Comparison of ENCODE assay signal across 18 mouse cellular contexts in genomic region chr8:64582887-64583286, GRCm38 (mm10).
DNase-seq lines count a peak whose midpoint lies in the region; ATAC-seq and TF ChIP-seq lines count a peak whose summit lies in the region.
"Had no signal": no experiment of that assay in that cellular context is flagged by ENCODE, and none has a peak within 500 bp of the region (broad histone marks: within the 10 kb centered on the region; RNA-seq: fewer than 3 reads in every experiment).

No protein-coding gene starts in this region.

- TF ChIP-seq CTCF in forebrain, postnatal 0 days (IDR thresholded peaks at IDR 0.05; ENCODE audit: low read depth), result no peak
- no peak for TF ChIP-seq CTCF in kidney, postnatal 0 days (IDR thresholded peaks at IDR 0.05; ENCODE audit: low read depth)

- H3K4me3 ChIP-seq in forebrain, embryonic 13.5 days, result no peak overlapping the region
- H3K4me3 ChIP-seq in forebrain, postnatal 0 days (ENCODE audit: low read depth, low read length), result no peak overlapping the region
- no peak overlapping the region for H3K4me3 ChIP-seq in kidney, postnatal 0 days (replicated peaks; ENCODE audit: low read depth, low read length)
- H3K4me3 ChIP-seq: embryonic facial prominence, embryonic 12.5 days; heart, adult 2 months; hindbrain, embryonic 15.5 days had no signal

- H3K27me3 ChIP-seq in forebrain, embryonic 13.5 days, result no peaks in the 10 kb centered on the region
- H3K27me3 ChIP-seq in forebrain, postnatal 0 days (ENCODE audit: insufficient read depth, low read length), result no peaks in the 10 kb centered on the region
- no peaks in the 10 kb centered on the region for H3K27me3 ChIP-seq in kidney, postnatal 0 days (ENCODE audit: insufficient read depth, low read length)
- H3K27me3 ChIP-seq: embryonic facial prominence, embryonic 12.5 days; hindbrain, embryonic 15.5 days had no signal

- H3K9me3 ChIP-seq in forebrain, embryonic 13.5 days (replicated peaks), result no peaks in the 10 kb centered on the region
- H3K9me3 ChIP-seq in forebrain, postnatal 0 days (ENCODE audit: low read length), result no peaks in the 10 kb centered on the region
- H3K9me3 ChIP-seq in kidney, postnatal 0 days (replicated peaks; ENCODE audit: low read length), result no peaks in the 10 kb centered on the region
- H3K9me3 ChIP-seq: embryonic facial prominence, embryonic 12.5 days; hindbrain, embryonic 15.5 days had no signal

- no peak overlapping the region for H3K27ac ChIP-seq in forebrain, embryonic 13.5 days
- H3K27ac ChIP-seq in forebrain, postnatal 0 days (ENCODE audit: low read depth, low read length), result no peak overlapping the region
- H3K27ac ChIP-seq in kidney, postnatal 0 days, result no peak overlapping the region
- H3K27ac ChIP-seq: embryonic facial prominence, embryonic 12.5 days; heart, adult 2 months; hindbrain, embryonic 15.5 days had no signal

- peak; percentile 30; the same call in 1 of the 2 replicates for ATAC-seq in forebrain, embryonic 13.5 days
- no peak; the same call in 1 of the 2 replicates for ATAC-seq in forebrain, postnatal 0 days
- no peak for ATAC-seq in kidney, postnatal 0 days (replicated peaks; ENCODE audit: low FRiP score, low read depth)
- ATAC-seq in inflammation-experienced regulatory T-cells, adult 6 months, result no peak
- ATAC-seq: intestine, postnatal 0 days had no signal

- DNase-seq in forebrain, postnatal 0 days, result no peak
- DNase-seq in kidney, postnatal 0 days (ENCODE audit: low spot score), result peak; percentile 59
- no peak for DNase-seq in kidney, adult 11 months
- DNase-seq in R1 (ENCODE audit: low read depth, low spot score), result peak; percentile 14
- DNase-seq in frontal cortex, adult 2 months (ENCODE audit: extremely low spot score in 1 of 2, low spot score in 1 of 2), result no peak
- DNase-seq: adrenal gland, postnatal 10 days; cerebellum, adult 11-12 months; cerebellum, adult 9-10 months; cerebellum, postnatal 25 days; gastrocnemius, postnatal 14 days; heart, adult 2 months; heart, postnatal 36 days had no signal

- H3K4me2 ChIP-seq in forebrain, embryonic 13.5 days, result no peak overlapping the region
- H3K4me2 ChIP-seq in forebrain, postnatal 0 days (ENCODE audit: low read depth), result no peak overlapping the region
- H3K4me2 ChIP-seq in kidney, postnatal 0 days (ENCODE audit: low read length), result no peak overlapping the region
- H3K4me2 ChIP-seq: embryonic facial prominence, embryonic 12.5 days; heart, embryonic 11.5 days; hindbrain, embryonic 15.5 days had no signal

- H3K4me1 ChIP-seq in forebrain, embryonic 13.5 days, result peaks cover 12% of the 10 kb centered on the region; the same call in 1 of the 2 replicates
- H3K4me1 ChIP-seq in forebrain, postnatal 0 days (ENCODE audit: insufficient read depth), result no peaks in the 10 kb centered on the region
- H3K4me1 ChIP-seq in kidney, postnatal 0 days (replicated peaks; ENCODE audit: insufficient read depth, low read length), result no peaks in the 10 kb centered on the region
- H3K4me1 ChIP-seq: embryonic facial prominence, embryonic 12.5 days; hindbrain, embryonic 15.5 days had no signal

- no peak overlapping the region for H3K9ac ChIP-seq in forebrain, embryonic 13.5 days
- no peak overlapping the region for H3K9ac ChIP-seq in forebrain, postnatal 0 days
- no peak overlapping the region for H3K9ac ChIP-seq in kidney, postnatal 0 days (ENCODE audit: low read depth, low read length)
- H3K9ac ChIP-seq: embryonic facial prominence, embryonic 12.5 days; hindbrain, embryonic 15.5 days had no signal

- H3K36me3 ChIP-seq in forebrain, embryonic 13.5 days (ENCODE audit: poor library complexity, severe bottlenecking), result no peaks in the 10 kb centered on the region
- no peaks in the 10 kb centered on the region for H3K36me3 ChIP-seq in forebrain, postnatal 0 days (ENCODE audit: insufficient read depth)
- no peaks in the 10 kb centered on the region for H3K36me3 ChIP-seq in kidney, postnatal 0 days (ENCODE audit: insufficient read depth, low read length)
- H3K36me3 ChIP-seq: embryonic facial prominence, embryonic 12.5 days; hindbrain, embryonic 15.5 days had no signal

- WGBS in forebrain, embryonic 13.5 days, result 33% methylated on average over 3 of the region's 3 CpGs
- 21% methylated on average over 3 of the region's 3 CpGs for WGBS in forebrain, postnatal 0 days
- WGBS in kidney, postnatal 0 days, result 49% methylated on average over 3 of the region's 3 CpGs

Comparison
In these comparisons a context has a peak if more than half of its experiments do, and no peak if none do; other contexts are left out.
1. DNase-seq: peak in kidney, postnatal 0 days (single experiment) and R1 (single experiment); none in forebrain, postnatal 0 days (single experiment), kidney, adult 11 months (single experiment) and frontal cortex, adult 2 months (0 of 2).